Mouse (Mus musculus): ENCODE data around the gene Grm4.

DNA sequence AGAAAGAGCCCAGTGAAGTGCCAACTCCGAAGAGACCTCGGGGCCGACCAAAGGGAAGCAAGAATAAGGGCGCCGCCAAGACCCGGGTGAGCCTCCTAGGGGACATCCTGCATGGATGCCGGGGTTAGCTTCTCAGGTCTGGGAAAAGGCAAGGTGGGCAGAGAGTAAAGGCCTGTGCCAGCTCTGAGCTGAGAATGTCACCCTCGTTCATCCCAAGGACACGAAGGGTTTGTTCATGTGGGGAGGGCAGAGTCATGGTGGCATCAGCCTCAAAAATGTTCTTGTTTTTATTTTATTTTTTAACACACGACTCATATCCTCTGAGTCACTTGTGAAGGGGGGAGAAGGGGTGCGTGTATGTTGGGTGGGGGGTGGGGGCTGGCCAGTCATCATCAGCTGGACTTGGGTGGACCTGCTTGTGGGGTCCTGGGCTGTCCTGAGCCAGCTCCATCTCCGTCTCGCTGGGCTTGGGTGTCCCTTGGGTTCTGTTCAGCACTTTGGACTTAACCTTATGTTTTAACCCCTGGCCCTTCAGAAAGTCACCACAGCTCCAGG, 39.8 kb upstream of the Grm4 start:
- TF ChIP-seq POLR2A (IDR thresholded peaks at IDR 0.05; ENCODE audit: borderline replicate concordance, control insufficient read depth, low read depth, low read length) (no peak), CTCF (IDR thresholded peaks at IDR 0.05; ENCODE audit: control insufficient read depth, insufficient read depth, low read length) (no peak)
